Mouse (Mus musculus): Measurements from ENCODE around the gene Sel1l.

- no peak for TF ChIP-seq CTCF (IDR thresholded peaks at IDR 0.05; ENCODE audit: control insufficient read depth, insufficient read depth, insufficient replicate concordance, low read depth, low read length)
- no peak for TF ChIP-seq POLR2A (IDR thresholded peaks at IDR 0.05; ENCODE audit: control insufficient read depth, low read depth, low read length)
Observed at GRCm38 (mm10) chr12:91799379-91799773, 49.6 kb downstream of the Sel1l start.

Data from testis, adult 2 months (tissue).